Mouse (Mus musculus) intestine, embryonic 16.5 days (tissue): ENCODE measurements around the gene Chrm2. TPM values are rescaled to one million over a fixed set of nuclear protein-coding genes. Genes with fewer than 3 reads are reported as not detected.

Experiments used
- ATAC-seq: fragments of 200-750 bp; cut with Nextera tagmentation; 2 replicates; pipeline ENCODE4 v1.8.0; 2017; ENCODE audit warnings: moderate TSS enrichment, moderate library complexity
- H3K27ac ChIP-seq: fragments of 300-500 bp; sonication (generic); 2 replicates; pipeline ENCODE4 v1.5.1; 2014; ENCODE audit warnings: mild to moderate bottlenecking, low read length
- H3K27me3 ChIP-seq: fragments of 300-500 bp; sonication (generic); replicated peaks from 2 replicates; pipeline ENCODE4 v1.6.1; 2014; ENCODE audit warnings: low read length, control low read depth, mixed read lengths; ENCODE audit not compliant: control insufficient read depth, insufficient read depth
- H3K36me3 ChIP-seq: fragments of 300-500 bp; sonication (generic); 2 replicates; pipeline ENCODE4 v1.6.1; 2014; ENCODE audit warnings: low read length, control low read depth; ENCODE audit not compliant: control insufficient read depth, insufficient read depth
- H3K4me1 ChIP-seq: fragments of 300-500 bp; sonication (generic); 2 replicates; pipeline ENCODE4 v1.6.1; 2014; ENCODE audit warnings: low read length, control low read depth, mixed read lengths; ENCODE audit not compliant: control insufficient read depth, insufficient read depth
- H3K4me2 ChIP-seq: fragments of 300-500 bp; sonication (generic); 2 replicates; pipeline ENCODE4 v1.6.1; 2014; ENCODE audit warnings: low read depth, low read length, control low read depth
- H3K4me3 ChIP-seq: fragments of 300-500 bp; sonication (generic); 2 replicates; pipeline ENCODE4 v1.5.1; 2014; ENCODE audit warnings: mild to moderate bottlenecking, low read length
- H3K9ac ChIP-seq: fragments of 300-500 bp; sonication (generic); 2 replicates; pipeline ENCODE4 v1.6.1; 2014; ENCODE audit warnings: low read depth, low read length
- H3K9me3 ChIP-seq: fragments of 300-500 bp; sonication (generic); 2 replicates; pipeline ENCODE4 v1.6.1; 2016; ENCODE audit warnings: low read length, control low read depth; ENCODE audit not compliant: control insufficient read depth
- WGBS: fragments of 180-500 bp; shearing (Covaris S2); extraction: QIAGEN DNeasy Blood & Tissue Kit; methylation state at CpG from one replicate; pipeline ENCODE4 v1.1.7; 2014; 5-methylcytosine and 5-hydroxymethylcytosine counted together
- polyA plus RNA-seq: library from polyadenylated mRNA; unstranded; fragments of >200 nt; fragmentation: Nextera tagmentation; extraction: Ambion mirVana; gene quantifications from 2 replicates; pipeline ENCODE4 v1.2.1, GENCODE M21; 2015

The Chrm2 gene
- polyA plus RNA-seq, 1 experiment from 2014 or later, result 14.5 TPM

GRCm38 (mm10) chr6:36410057-36410456, 22.2 kb downstream of the Chrm2 start:
- WGBS, result 86% methylated on average over 2 of the region's 2 CpGs
- H3K4me1 ChIP-seq, result no peaks in the 10 kb centered on the region
- H3K4me2 ChIP-seq, result no peak overlapping the region
- H3K4me3 ChIP-seq, result no peak overlapping the region
- H3K9me3 ChIP-seq, result no peaks in the 10 kb centered on the region
- H3K27ac ChIP-seq, result no peak overlapping the region
- H3K9ac ChIP-seq, result no peak overlapping the region
- no peaks in the 10 kb centered on the region for H3K36me3 ChIP-seq
- H3K27me3 ChIP-seq, result no peaks in the 10 kb centered on the region
- no peak for ATAC-seq

DNA sequence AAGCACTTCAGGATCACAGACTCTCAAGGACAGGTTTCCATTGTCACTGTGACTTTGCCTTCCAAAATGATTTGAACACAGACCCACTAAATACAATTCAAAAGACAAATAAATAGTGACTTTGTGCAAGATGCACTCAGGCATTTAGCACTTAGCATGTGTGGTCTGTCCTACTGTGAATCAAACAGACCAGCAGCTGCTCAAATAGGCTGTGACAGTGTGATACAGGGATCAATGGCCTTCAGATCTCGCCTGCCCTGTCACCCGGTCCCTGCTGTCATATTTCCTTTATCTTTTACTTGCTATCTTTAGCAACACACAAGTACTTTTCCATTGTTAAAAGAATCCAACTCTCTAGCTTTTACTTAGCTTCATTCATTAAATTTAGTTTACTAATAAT, 31.8 kb downstream of the Chrm2 start:
- ATAC-seq, result no peak
- WGBS, result 52% methylated on average over 2 of the region's 2 CpGs

GRCm38 (mm10) chr6:36437964-36438363, 50.1 kb downstream of the Chrm2 start:
- Histone ChIP-seq H3K27me3 (no peaks in the 10 kb centered on the region), H3K27ac (no peak overlapping the region), H3K4me3 (no peak overlapping the region), H3K4me1 (no peaks in the 10 kb centered on the region), H3K9ac (no peak overlapping the region), H3K36me3 (no peaks in the 10 kb centered on the region), H3K9me3 (no peaks in the 10 kb centered on the region), H3K4me2 (no peak overlapping the region)
- WGBS, result 91% methylated on average over 6 of the region's 6 CpGs
- no peak for ATAC-seq

More for the DNA sequence above, 31.8 kb downstream of the Chrm2 start:
- Histone ChIP-seq H3K9me3 (no peaks in the 10 kb centered on the region), H3K4me1 (no peaks in the 10 kb centered on the region), H3K36me3 (no peaks in the 10 kb centered on the region), H3K9ac (no peak overlapping the region), H3K4me3 (no peak overlapping the region), H3K4me2 (no peak overlapping the region), H3K27ac (no peak overlapping the region), H3K27me3 (no peaks in the 10 kb centered on the region)

- no peak for ATAC-seq
- H3K9me3 ChIP-seq, result no peaks in the 10 kb centered on the region
- no peaks in the 10 kb centered on the region for H3K27me3 ChIP-seq
- WGBS, result 75% methylated on average over 2 of the region's 2 CpGs
- H3K27ac ChIP-seq, result no peak overlapping the region
- H3K9ac ChIP-seq, result no peak overlapping the region
- no peaks in the 10 kb centered on the region for H3K4me1 ChIP-seq
- H3K4me2 ChIP-seq, result no peak overlapping the region
- no peak overlapping the region for H3K4me3 ChIP-seq
- no peaks in the 10 kb centered on the region for H3K36me3 ChIP-seq
Measured at GRCm38 (mm10) chr6:36439218-36439617, 51.3 kb downstream of the Chrm2 start.

DNA sequence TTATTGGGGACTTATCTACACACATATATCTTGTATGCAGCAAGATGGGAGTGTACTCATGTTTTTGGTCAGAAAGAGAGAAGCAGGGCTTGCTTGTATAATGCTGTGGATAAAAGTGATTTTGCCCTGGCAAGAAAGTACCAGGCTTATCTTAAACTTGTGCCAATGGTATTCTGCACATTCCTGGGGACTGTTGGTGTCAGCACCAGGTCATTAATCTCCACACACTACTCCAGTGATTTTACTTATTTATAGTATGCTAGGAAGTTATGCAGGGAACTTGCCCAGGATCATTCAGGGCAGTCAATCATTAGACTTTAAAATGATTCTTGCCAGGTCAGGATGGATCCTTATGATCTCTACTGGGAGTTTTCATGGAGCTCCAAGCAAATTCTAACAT, 63.6 kb downstream of the Chrm2 start:
- no peak overlapping the region for H3K4me3 ChIP-seq
- no peaks in the 10 kb centered on the region for H3K36me3 ChIP-seq
- no peaks in the 10 kb centered on the region for H3K4me1 ChIP-seq
- no peak overlapping the region for H3K27ac ChIP-seq
- H3K27me3 ChIP-seq, result no peaks in the 10 kb centered on the region
- no peak for ATAC-seq
- no peak overlapping the region for H3K9ac ChIP-seq
- H3K9me3 ChIP-seq, result no peaks in the 10 kb centered on the region
- H3K4me2 ChIP-seq, result no peak overlapping the region

- Histone ChIP-seq H3K36me3 (no peaks in the 10 kb centered on the region), H3K27ac (no peak overlapping the region), H3K9ac (no peak overlapping the region), H3K9me3 (no peaks in the 10 kb centered on the region), H3K27me3 (no peaks in the 10 kb centered on the region), H3K4me1 (no peaks in the 10 kb centered on the region), H3K4me3 (no peak overlapping the region), H3K4me2 (no peak overlapping the region)
- ATAC-seq, result no peak
Measured at GRCm38 (mm10) chr6:36455071-36455470, 67.2 kb downstream of the Chrm2 start.

DNA sequence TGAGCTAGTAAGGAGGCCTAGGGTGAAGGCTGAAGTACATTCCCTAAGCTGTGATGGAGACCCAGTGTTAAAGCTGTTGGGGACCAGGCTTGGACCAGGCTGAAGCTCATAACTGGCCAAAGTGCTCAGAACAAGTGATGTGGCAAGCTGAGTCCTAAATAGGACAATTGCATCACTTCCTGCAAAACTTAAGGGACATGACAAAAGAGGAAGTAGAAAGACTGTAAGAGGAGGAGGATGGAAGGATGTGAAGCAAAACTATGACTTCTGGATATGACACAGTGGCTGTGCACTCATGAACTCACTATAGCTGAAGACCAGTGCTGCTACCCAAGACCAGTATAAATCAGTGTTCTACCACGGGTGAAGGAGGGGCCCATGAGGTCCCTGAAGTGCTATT, 69.1 kb downstream of the Chrm2 start:
- no peak overlapping the region for H3K4me3 ChIP-seq
- H3K4me1 ChIP-seq, result no peaks in the 10 kb centered on the region
- no peak overlapping the region for H3K9ac ChIP-seq
- no peak overlapping the region for H3K27ac ChIP-seq
- ATAC-seq, result no peak
- no peak overlapping the region for H3K4me2 ChIP-seq
- 67% methylated on average over 1 of the region's 1 CpGs for WGBS
- no peaks in the 10 kb centered on the region for H3K36me3 ChIP-seq
- H3K9me3 ChIP-seq, result no peaks in the 10 kb centered on the region
- H3K27me3 ChIP-seq, result no peaks in the 10 kb centered on the region

- Histone ChIP-seq H3K27me3 (no peaks in the 10 kb centered on the region), H3K9me3 (no peaks in the 10 kb centered on the region), H3K9ac (no peak overlapping the region), H3K36me3 (no peaks in the 10 kb centered on the region), H3K4me1 (no peaks in the 10 kb centered on the region), H3K4me3 (no peak overlapping the region), H3K4me2 (no peak overlapping the region), H3K27ac (no peak overlapping the region)
- no peak for ATAC-seq
- 79% methylated on average over 3 of the region's 3 CpGs for WGBS
Measured at GRCm38 (mm10) chr6:36464008-36464407, 76.1 kb downstream of the Chrm2 start.

DNA sequence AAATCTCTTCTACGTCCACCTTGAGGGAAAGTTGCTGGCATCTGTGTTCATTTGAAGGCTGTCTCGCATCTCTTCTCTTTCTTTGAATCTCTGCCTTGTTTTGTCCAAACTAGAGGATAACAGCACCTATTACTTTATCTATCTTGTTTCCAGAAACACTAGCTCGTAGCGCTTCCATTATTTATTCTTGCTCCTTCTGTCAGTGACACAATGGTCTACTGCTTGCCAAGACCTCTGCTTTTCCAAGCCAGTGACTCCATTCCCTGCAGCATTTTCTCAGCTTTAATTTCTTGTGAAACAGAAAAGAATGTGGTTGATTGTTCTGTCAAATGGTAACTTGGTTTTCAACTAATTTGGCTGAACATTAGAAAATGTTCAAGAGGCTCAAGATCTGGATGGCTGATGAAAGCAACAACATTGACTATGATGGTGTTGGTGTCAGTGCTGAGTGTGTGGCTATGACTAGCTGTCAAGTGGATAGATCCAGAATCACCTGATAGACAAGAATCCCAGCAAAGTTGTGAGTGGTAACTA, 96.3 kb downstream of the Chrm2 start:
- Histone ChIP-seq H3K27ac (no peak overlapping the region), H3K9me3 (no peaks in the 10 kb centered on the region), H3K4me3 (no peak overlapping the region), H3K27me3 (no peaks in the 10 kb centered on the region), H3K9ac (no peak overlapping the region), H3K36me3 (no peaks in the 10 kb centered on the region), H3K4me2 (no peak overlapping the region), H3K4me1 (no peaks in the 10 kb centered on the region)
- WGBS, result 69% methylated on average over 4 of the region's 4 CpGs
- no peak for ATAC-seq

DNA sequence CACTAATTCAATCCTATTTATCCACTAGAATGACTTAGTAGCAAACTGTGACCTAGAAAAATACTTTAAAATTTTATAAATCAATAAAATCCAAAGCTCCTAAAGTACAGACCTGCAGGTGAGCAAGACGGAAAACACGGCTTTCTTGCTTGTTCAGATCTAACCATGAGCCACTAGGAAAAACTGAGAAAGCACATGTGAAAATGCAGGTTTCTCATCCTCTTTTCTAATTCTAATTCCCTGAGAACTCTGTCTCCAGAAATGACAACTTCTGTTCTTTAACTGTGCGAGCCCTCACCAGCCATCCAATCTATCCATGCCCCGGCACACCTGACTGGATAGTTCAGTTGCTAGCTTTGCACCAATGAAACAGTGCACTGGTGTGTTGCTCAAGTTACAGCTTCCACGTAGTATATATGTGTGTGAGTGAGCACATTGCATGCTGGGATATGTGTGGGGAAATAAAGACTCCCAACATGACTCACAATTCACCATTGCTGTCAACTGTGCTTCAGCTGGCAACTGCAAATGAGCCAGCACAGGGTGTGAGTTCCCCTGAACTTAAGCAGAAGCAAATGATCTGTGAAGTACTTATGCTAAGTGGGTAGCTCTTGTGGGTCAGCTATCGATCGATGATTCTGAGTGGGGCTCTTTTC, 119.3 kb downstream of the Chrm2 start:
- whole genome bisulfite sequencing, result 80% methylated on average over 7 of the region's 7 CpGs
- no peak overlapping the region for H3K4me2 ChIP-seq
- H3K4me3 ChIP-seq, result no peak overlapping the region
- no peak overlapping the region for H3K27ac ChIP-seq
- H3K27me3 ChIP-seq, result no peaks in the 10 kb centered on the region
- H3K9ac ChIP-seq, result no peak overlapping the region
- H3K36me3 ChIP-seq, result no peaks in the 10 kb centered on the region
- no peak for ATAC-seq
- H3K9me3 ChIP-seq, result no peaks in the 10 kb centered on the region
- no peaks in the 10 kb centered on the region for H3K4me1 ChIP-seq
